In genomic region chr1:91799323-91799722, GRCm38 (mm10) we compare ENCODE assay signal across 18 mouse cellular contexts. TPM values are rescaled to one million over a fixed set of nuclear protein-coding genes. Genes with fewer than 3 reads are reported as not detected.
DNase-seq lines count a peak whose midpoint lies in the region; ATAC-seq lines count a peak whose summit lies in the region.
"Had no signal": no experiment of that assay in that cellular context is flagged by ENCODE, and none has a peak within 500 bp of the region (broad histone marks: within the 10 kb centered on the region; RNA-seq: fewer than 3 reads in every experiment).

No protein-coding gene starts in this region.

- no peak for ATAC-seq in hindbrain, embryonic 11.5 days (ENCODE audit: low FRiP score)
- no peak for ATAC-seq in hindbrain, embryonic 16.5 days
- no peak for ATAC-seq in neural tube, embryonic 15.5 days (ENCODE audit: low FRiP score)
- ATAC-seq: activated CD4-positive, CD25-positive, alpha-beta regulatory T cell, adult 4 months had no signal

- H3K27me3 ChIP-seq in hindbrain, embryonic 11.5 days (ENCODE audit: control insufficient read depth, insufficient read depth, low read length): peaks cover 40% of the 10 kb centered on the region
- H3K27me3 ChIP-seq in hindbrain, embryonic 16.5 days (replicated peaks; ENCODE audit: control insufficient read depth, insufficient read depth, low read length): peaks cover 40% of the 10 kb centered on the region
- peaks cover 45% of the 10 kb centered on the region for H3K27me3 ChIP-seq in neural tube, embryonic 15.5 days (replicated peaks)
- H3K27me3 ChIP-seq in limb, embryonic 10.5 days (ENCODE audit: low read depth, poor library complexity, severe bottlenecking): peaks cover 29% of the 10 kb centered on the region

- H3K4me2 ChIP-seq in hindbrain, embryonic 11.5 days (replicated peaks; ENCODE audit: low read depth, low read length): no peak overlapping the region
- H3K4me2 ChIP-seq in hindbrain, embryonic 16.5 days (ENCODE audit: low read length): no peak overlapping the region
- no peak overlapping the region for H3K4me2 ChIP-seq in neural tube, embryonic 15.5 days

- no peak overlapping the region for H3K4me3 ChIP-seq in hindbrain, embryonic 11.5 days (ENCODE audit: low read depth, low read length)
- H3K4me3 ChIP-seq in hindbrain, embryonic 16.5 days (ENCODE audit: low read length): no peak overlapping the region
- H3K4me3 ChIP-seq in neural tube, embryonic 15.5 days (replicated peaks): no peak overlapping the region
- peak overlapping the region; percentile 80 for H3K4me3 ChIP-seq in limb, embryonic 10.5 days

- peaks cover 4% of the 10 kb centered on the region; the same call in 1 of the 2 replicates for H3K4me1 ChIP-seq in hindbrain, embryonic 11.5 days (replicated peaks; ENCODE audit: control insufficient read depth, insufficient read depth, low read length)
- peaks cover 13% of the 10 kb centered on the region; the same call in 1 of the 2 replicates for H3K4me1 ChIP-seq in hindbrain, embryonic 16.5 days (ENCODE audit: control insufficient read depth, insufficient read depth, low read depth, low read length)
- H3K4me1 ChIP-seq in neural tube, embryonic 15.5 days: peaks cover 28% of the 10 kb centered on the region
- H3K4me1 ChIP-seq in limb, embryonic 10.5 days: peaks cover 59% of the 10 kb centered on the region

- no peaks in the 10 kb centered on the region for H3K36me3 ChIP-seq in hindbrain, embryonic 11.5 days (ENCODE audit: control insufficient read depth, insufficient read depth, low read length)
- no peaks in the 10 kb centered on the region for H3K36me3 ChIP-seq in hindbrain, embryonic 16.5 days (ENCODE audit: control insufficient read depth, insufficient read depth, low read length)
- H3K36me3 ChIP-seq in neural tube, embryonic 15.5 days: no peaks in the 10 kb centered on the region
- 0 out of 2 replicates have a peak, but pooled peaks cover 2% of the 10 kb centered on the region for H3K36me3 ChIP-seq in limb, embryonic 10.5 days
- H3K36me3 ChIP-seq: heart, embryonic 10.5 days had no signal

- no peak overlapping the region for H3K9ac ChIP-seq in hindbrain, embryonic 11.5 days (ENCODE audit: low read depth, low read length)
- H3K9ac ChIP-seq in hindbrain, embryonic 16.5 days (ENCODE audit: low read depth, low read length): no peak overlapping the region
- no peak overlapping the region for H3K9ac ChIP-seq in neural tube, embryonic 15.5 days (replicated peaks)

- H3K27ac ChIP-seq in hindbrain, embryonic 11.5 days (ENCODE audit: low read depth, low read length): no peak overlapping the region
- no peak overlapping the region for H3K27ac ChIP-seq in hindbrain, embryonic 16.5 days (ENCODE audit: low read depth, low read length)
- H3K27ac ChIP-seq in neural tube, embryonic 15.5 days (replicated peaks): no peak overlapping the region
- H3K27ac ChIP-seq in limb, embryonic 10.5 days: peak overlapping the region; percentile 94

- H3K9me3 ChIP-seq in hindbrain, embryonic 11.5 days (ENCODE audit: control insufficient read depth, low read length): no peaks in the 10 kb centered on the region
- H3K9me3 ChIP-seq in hindbrain, embryonic 16.5 days (ENCODE audit: control insufficient read depth, low read length): no peaks in the 10 kb centered on the region
- no peaks in the 10 kb centered on the region for H3K9me3 ChIP-seq in neural tube, embryonic 15.5 days (replicated peaks)
- no peaks in the 10 kb centered on the region for H3K9me3 ChIP-seq in limb, embryonic 10.5 days (replicated peaks)
- H3K9me3 ChIP-seq: heart, embryonic 10.5 days had no signal

- intact Hi-C loops in left cerebral cortex, postnatal 36 days (cut with DNase I): no loop called here

- WGBS in hindbrain, embryonic 11.5 days: 56% methylated on average over 3 of the region's 3 CpGs
- 65% methylated on average over 3 of the region's 3 CpGs for WGBS in hindbrain, embryonic 16.5 days
- 66% methylated on average over 3 of the region's 3 CpGs for WGBS in neural tube, embryonic 15.5 days
- 54% methylated on average over 3 of the region's 3 CpGs for WGBS in limb, embryonic 10.5 days

- peak; percentile 16 for DNase-seq in hindbrain, embryonic 11.5 days (ENCODE audit: low spot score)
- peak; percentile 26 for DNase-seq in neural tube, embryonic 10.5 days (ENCODE audit: extremely low spot score, low spot score)
- DNase-seq in limb, embryonic 10.5 days (ENCODE audit: low spot score): no peak
- DNase-seq in left cerebral cortex, postnatal 36 days (ENCODE audit: low spot score in 2 of 2): no peak
- DNase-seq in right cerebral cortex, postnatal 4 days: no peak
- DNase-seq in frontal cortex, adult 2 months (ENCODE audit: extremely low spot score in 1 of 2, low spot score in 1 of 2): no peak
- DNase-seq: cerebellum, postnatal 36 days; gastrocnemius, postnatal 36 days; heart, postnatal 36 days; liver; lung, adult 18-20 months; thymus, postnatal 36 days had no signal

RNA-seq across cellular contexts. Expression of gene Twist2, which starts 1.9 kb away (rescaled TPM):
- polyA plus RNA-seq in hindbrain, embryonic 11.5 days (2014; fragmentation: Nextera tagmentation; extraction: Ambion mirVana): 16.3 and 23.2 TPM in 2 replicates
- 1.7 and 2.0 TPM in 2 replicates for polyA plus RNA-seq in hindbrain, embryonic 16.5 days (2015; fragmentation: Nextera tagmentation; extraction: Ambion mirVana)
- polyA plus RNA-seq in neural tube, embryonic 15.5 days (2015; fragmentation: Nextera tagmentation; extraction: Ambion mirVana): 2.8 and 4.8 TPM in 2 replicates
- polyA plus RNA-seq in limb, embryonic 10.5 days (2016; fragmentation: Nextera tagmentation; extraction: Ambion mirVana): 40.2 and 47.3 TPM in 2 replicates
- 1 to 10 TPM; 1.3 to 2.4 TPM for total RNA-seq in left cerebral cortex, postnatal 36 days (2021)
- 2.1 and 2.6 TPM in 2 replicates for polyA plus RNA-seq in frontal cortex, adult 2 months (2012; rRNA removed)
- total RNA-seq: megakaryocyte, adult 5-6 weeks; neutrophil, adult 5-6 weeks had no signal
- polyA plus RNA-seq: activated CD4-positive, CD25-positive, alpha-beta regulatory T cell, adult 4 months had no signal

Comparison
In these comparisons a context has a peak if more than half of its experiments do, and no peak if none do; other contexts are left out.
1. DNase-seq: peak in hindbrain, embryonic 11.5 days (single experiment) and neural tube, embryonic 10.5 days (single experiment); none in limb, embryonic 10.5 days (single experiment), left cerebral cortex, postnatal 36 days (0 of 2), right cerebral cortex, postnatal 4 days (single experiment) and frontal cortex, adult 2 months (0 of 2).